Mouse (Mus musculus) inflammation-experienced regulatory T-cells, adult 6 months (primary cell): ENCODE data around the gene Hist2h2ab. TPM values are rescaled to one million over a fixed set of nuclear protein-coding genes. Genes with fewer than 3 reads are reported as not detected.

Experiments
- ATAC-seq: one replicate; pipeline ENCODE4 v1.8.0; 2017
- polyA plus RNA-seq, 3 experiments: library from polyadenylated mRNA; unstranded; fragments of 100-300 nt; shearing (Covaris generic); gene quantifications; one replicate each; pipeline ENCODE4 v1.2.1; 2017

Hist2h2ab gene
- polyA plus RNA-seq, 3 experiments from 2014 or later, result 1.4 TPM; not detected in 2

- peak; percentile 82 for ATAC-seq
These were observed 43.4 kb downstream of the Hist2h2ab start, which contains the start of gene Hist2h4 for GRCm38 (mm10) chr3:96262979-96263550. Gene Hist2h4 (minus strand): TSS chr3:96263311.

GRCm38 (mm10) chr3:96263558-96264403, 44.1 kb downstream of the Hist2h2ab start:
- ATAC-seq, result peak; percentile 36

GRCm38 (mm10) chr3:96264404-96264949, 44.8 kb downstream of the Hist2h2ab start:
- no peak for ATAC-seq

GRCm38 (mm10) chr3:96266132-96266710, 46.6 kb downstream of the Hist2h2ab start:
- no peak for ATAC-seq

GRCm38 (mm10) chr3:96267541-96267940, 47.9 kb downstream of the Hist2h2ab start:
- no peak for ATAC-seq

GRCm38 (mm10) chr3:96268051-96268775, 48.5 kb downstream of the Hist2h2ab start, which contains the start of gene Hist2h3b:
Gene Hist2h3b (plus strand): TSS chr3:96268654.
- ATAC-seq, result peak; percentile 41

- ATAC-seq, result peak; percentile 18
These were observed 49.2 kb downstream of the Hist2h2ab start for GRCm38 (mm10) chr3:96268776-96269378.

Other genes with a start within 250 kb of the Hist2h2ab start
- 10 to 100 TPM; 10.3 to 27.1 (median 15.9) TPM for gene Plekho1, start 223.9 kb upstream of the Hist2h2ab start, polyA plus RNA-seq
- 10 to 100 TPM; 21.2 to 23.9 (median 23.9) TPM for gene Vps45, start 161.4 kb upstream of the Hist2h2ab start, polyA plus RNA-seq
- 10 to 100 TPM in 1 of 3 experiments, 1 to 10 TPM in 2; 7.4 to 13.1 (median 9.9) TPM for gene Otud7b, start 115.3 kb upstream of the Hist2h2ab start, polyA plus RNA-seq
- gene Mtmr11, start 57.9 kb upstream of the Hist2h2ab start, polyA plus RNA-seq, result 1 to 10 TPM; 1.8 to 2.6 (median 2.0) TPM
- gene Sf3b4, start 47.5 kb upstream of the Hist2h2ab start, polyA plus RNA-seq, result 10 to 100 TPM; 53.4 to 82.6 (median 56.6) TPM
- gene Sv2a, start 38.7 kb upstream of the Hist2h2ab start, polyA plus RNA-seq, result 1 to 10 TPM; 1.2 to 1.5 (median 1.4) TPM
- gene Bola1, start 156 bp upstream of the Hist2h2ab start, polyA plus RNA-seq, result 10 to 100 TPM; 23.4 to 36.1 (median 32.1) TPM
- 10 to 100 TPM in 1 of 3 experiments, 1 to 10 TPM in 2; 7.4 to 11.6 (median 8.1) TPM for gene Hist2h2ac, start 1.0 kb downstream of the Hist2h2ab start, polyA plus RNA-seq
- 1 to 10 TPM in 2 of 3 experiments, under 1 TPM in 1; 0.38 to 2.2 (median 2.0) TPM for gene Hist2h2be, start 1.3 kb downstream of the Hist2h2ab start, polyA plus RNA-seq
- 1 to 10 TPM in 1 of 3 experiments, not detected in 2; 1.5 TPM for gene Hist2h3c2, start 19.3 kb downstream of the Hist2h2ab start, polyA plus RNA-seq
- gene Hist2h2aa2, start 20.4 kb downstream of the Hist2h2ab start, polyA plus RNA-seq, result 100 to 1,000 TPM in 1 of 3 experiments, 10 to 100 TPM in 2; 36.1 to 104 (median 53.6) TPM
- 10 to 100 TPM in 2 of 3 experiments, 1 to 10 TPM in 1; 9.6 to 22.0 (median 11.1) TPM for gene Hist2h2aa1, start 25.6 kb downstream of the Hist2h2ab start, polyA plus RNA-seq
- gene Hist2h3c1, start 26.8 kb downstream of the Hist2h2ab start, polyA plus RNA-seq, result not detected
- 1 to 10 TPM; 1.3 to 7.4 (median 5.9) TPM for gene Hist2h4, start 43.4 kb downstream of the Hist2h2ab start, polyA plus RNA-seq
- gene Hist2h3b, start 48.8 kb downstream of the Hist2h2ab start, polyA plus RNA-seq, result 10 to 100 TPM in 1 of 3 experiments, 1 to 10 TPM in 2; 4.8 to 44.5 (median 9.0) TPM
- 10 to 100 TPM in 2 of 3 experiments, 1 to 10 TPM in 1; 5.7 to 28.2 (median 20.9) TPM for gene Hist2h2bb, start 49.9 kb downstream of the Hist2h2ab start, polyA plus RNA-seq
- under 1 TPM in 1 of 3 experiments, not detected in 2; 0.43 TPM for gene Fcgr1, start 74.1 kb downstream of the Hist2h2ab start, polyA plus RNA-seq
- not detected for gene BC107364, start 232.4 kb downstream of the Hist2h2ab start, polyA plus RNA-seq